Mouse (Mus musculus) hindbrain, postnatal 0 days (tissue): ENCODE measurements around the gene Tmem251. TPM values are rescaled to one million over a fixed set of nuclear protein-coding genes. Genes with fewer than 3 reads are reported as not detected.

Experiments used
- ATAC-seq: fragments of 200-750 bp; cut with Nextera tagmentation; 2 replicates; pipeline ENCODE4 v1.8.0; 2017; ENCODE audit warnings: mild to moderate bottlenecking, moderate TSS enrichment, moderate library complexity
- DNase-seq: peaks from one replicate; pipeline ENCODE4 v3.0.0-alpha.2; 2015; ENCODE audit warnings: low spot score
- H3K27ac ChIP-seq: fragments of 300-500 bp; sonication (generic); 2 replicates; pipeline ENCODE4 v1.5.1; 2014; ENCODE audit warnings: mild to moderate bottlenecking
- H3K27me3 ChIP-seq: fragments of 300-500 bp; sonication (generic); 2 replicates; pipeline ENCODE4 v1.6.1; 2014; ENCODE audit warnings: low read length, mixed read lengths; ENCODE audit not compliant: insufficient read depth
- H3K36me3 ChIP-seq: fragments of 300-500 bp; sonication (generic); 2 replicates; pipeline ENCODE4 v1.6.1; 2014; ENCODE audit warnings: low read length, mixed read lengths; ENCODE audit not compliant: insufficient read depth
- H3K4me1 ChIP-seq: fragments of 300-500 bp; sonication (generic); 2 replicates; pipeline ENCODE4 v1.6.1; 2014; ENCODE audit warnings: antibody characterized with exemption, low read length, mixed read lengths; ENCODE audit not compliant: insufficient read depth
- H3K4me2 ChIP-seq: fragments of 300-500 bp; sonication (generic); 2 replicates; pipeline ENCODE4 v1.6.1; 2014; ENCODE audit warnings: low read depth, mild to moderate bottlenecking, low read length, moderate library complexity, mixed read lengths
- H3K4me3 ChIP-seq: fragments of 300-500 bp; sonication (generic); 2 replicates; pipeline ENCODE4 v1.5.1; 2014; ENCODE audit warnings: low read length
- H3K9ac ChIP-seq: fragments of 300-500 bp; sonication (generic); replicated peaks from 2 replicates; pipeline ENCODE4 v1.6.1; 2014; ENCODE audit warnings: mild to moderate bottlenecking, low read length, moderate library complexity, mixed read lengths
- H3K9me3 ChIP-seq: fragments of 300-500 bp; sonication (generic); 2 replicates; pipeline ENCODE4 v1.6.1; 2016; ENCODE audit warnings: low read length, mixed read lengths
- CTCF ChIP-seq: IDR thresholded peaks from 2 replicates; pipeline ENCODE4 v1.5.1; 2016; ENCODE audit warnings: antibody characterized with exemption, control low read depth, low read depth
- WGBS: fragments of 180-500 bp; shearing (Covaris S2); extraction: QIAGEN DNeasy Blood & Tissue Kit; methylation state at CpG from one replicate; pipeline ENCODE4 v1.1.7; 2014; 5-methylcytosine and 5-hydroxymethylcytosine counted together
- polyA plus RNA-seq: library from polyadenylated mRNA; unstranded; fragments of >200 nt; fragmentation: Nextera tagmentation; extraction: Ambion mirVana; gene quantifications from 2 replicates; pipeline ENCODE4 v1.2.1, GENCODE M21; 2015
- total RNA-seq: library from RNA; depleted of rRNA; stranded (reverse); fragments of >200 nt; gene quantifications from 2 replicates; pipeline ENCODE4 v1.2.3, GENCODE M21; 2014

The Tmem251 gene
- total and polyA plus RNA-seq, 2 experiments from 2014 or later, result 7.1 to 12.2 TPM

DNA sequence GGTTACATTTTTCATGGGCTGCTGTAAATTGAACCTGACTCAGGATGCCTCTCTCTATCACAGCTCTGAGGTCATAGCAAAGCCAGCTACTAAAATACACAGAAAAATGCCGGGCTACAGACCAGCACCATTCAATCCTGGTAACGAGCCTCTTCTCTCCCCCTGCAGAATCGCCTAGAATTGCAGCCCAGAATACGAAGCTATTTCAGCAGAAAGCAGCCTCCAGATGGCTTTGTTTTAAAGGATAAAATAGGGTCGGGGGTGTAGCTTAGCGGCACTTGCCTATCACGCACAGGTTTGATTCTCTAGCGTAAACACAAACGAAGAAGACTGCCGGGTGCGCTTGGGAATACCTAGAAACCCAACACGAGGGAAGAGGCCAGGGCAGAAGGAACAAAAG is 43.1 kb upstream of the Tmem251 start:
- Histone ChIP-seq H3K4me1 (peaks cover 28% of the 10 kb centered on the region), H3K4me3 (no peak overlapping the region), H3K9ac (no peak overlapping the region), H3K27ac (peak overlapping the region; percentile 48; the same call in 1 of the 2 replicates), H3K4me2 (no peak overlapping the region), H3K9me3 (no peaks in the 10 kb centered on the region), H3K27me3 (no peaks in the 10 kb centered on the region), H3K36me3 (no peaks in the 10 kb centered on the region)
- DNase-seq (no peak), ATAC-seq (no peak)
- 0 out of 2 replicates have a peak, but pooled peaks have one; percentile 24 for TF ChIP-seq CTCF
- 62% methylated on average over 12 of the region's 12 CpGs for WGBS

DNA sequence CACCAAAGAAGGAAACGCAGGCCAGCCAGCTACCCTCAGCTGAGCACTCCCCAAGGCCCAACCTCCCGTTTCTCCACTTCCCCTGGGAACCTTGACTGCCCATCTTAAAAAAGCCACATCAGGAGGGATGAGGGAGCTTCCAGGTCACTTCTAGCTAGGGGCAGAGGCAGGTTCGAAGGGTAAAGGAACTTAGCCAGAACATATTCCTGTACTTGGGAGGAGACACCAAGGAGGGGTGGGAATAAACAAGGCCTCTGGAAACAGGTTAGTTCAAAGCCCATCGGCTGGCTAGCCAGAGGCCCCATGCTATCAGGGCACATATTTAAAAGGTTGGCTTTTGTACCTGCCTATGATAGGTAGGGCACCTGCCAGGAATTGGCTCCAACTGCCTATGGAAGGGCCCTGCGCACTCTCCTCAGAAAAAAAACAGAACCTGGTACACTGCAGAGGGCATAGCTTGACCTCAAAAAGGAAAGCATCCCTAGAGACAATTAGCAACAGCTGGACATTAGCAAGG is 41.8 kb upstream of the Tmem251 start:
- peaks cover 17% of the 10 kb centered on the region for H3K4me1 ChIP-seq
- no peak overlapping the region for H3K9ac ChIP-seq
- H3K4me2 ChIP-seq, result peak overlapping the region; percentile 69
- ATAC-seq (no peak), DNase-seq (no peak)
- 89% methylated on average over 5 of the region's 5 CpGs for WGBS
- no peaks in the 10 kb centered on the region for H3K27me3 ChIP-seq
- H3K27ac ChIP-seq, result no peak overlapping the region
- H3K36me3 ChIP-seq, result no peaks in the 10 kb centered on the region
- H3K9me3 ChIP-seq, result no peaks in the 10 kb centered on the region
- H3K4me3 ChIP-seq, result peak overlapping the region; percentile 71; the same call in 1 of the 2 replicates
- no peak for TF ChIP-seq CTCF

DNA sequence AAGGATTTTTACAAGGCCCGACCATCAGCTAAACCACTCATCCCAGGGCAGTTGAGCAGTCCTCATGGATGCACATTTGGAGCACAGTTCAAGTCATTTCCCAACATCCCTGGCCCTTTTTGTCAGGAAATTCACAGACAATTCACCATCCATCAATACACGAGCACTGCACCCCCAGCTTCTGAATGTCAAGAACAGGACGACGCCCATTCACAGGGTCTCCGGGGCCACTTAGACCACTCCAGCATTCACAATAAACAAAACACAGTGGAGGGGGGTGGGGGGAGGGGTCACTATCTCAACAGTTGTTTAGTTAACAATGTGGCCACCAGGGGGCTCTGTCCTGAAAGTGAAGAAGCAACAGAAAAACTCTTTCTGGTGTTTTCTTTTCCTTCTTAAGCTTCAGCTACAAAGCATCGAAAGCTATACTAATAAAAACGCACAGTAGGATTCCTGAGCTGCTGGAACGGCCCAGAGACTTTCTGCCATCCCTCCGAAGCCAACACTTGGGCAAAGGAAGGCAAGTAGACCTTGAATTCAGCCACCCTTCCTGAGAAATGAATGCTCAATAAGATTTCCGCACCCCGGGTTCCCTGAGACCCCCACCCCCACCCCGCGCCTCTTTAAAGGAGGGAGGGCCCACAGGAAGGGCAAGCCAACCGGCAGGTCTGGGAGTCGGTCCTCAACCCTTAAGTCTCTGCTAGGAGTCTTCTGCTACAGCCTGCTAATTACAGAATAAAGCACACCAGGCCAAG is 41.0 kb upstream of the Tmem251 start:
- Histone ChIP-seq H3K9ac (peak overlapping the region; percentile 6; the same call in 1 of the 2 replicates), H3K36me3 (no peaks in the 10 kb centered on the region), H3K4me3 (peak overlapping the region; percentile 71), H3K27ac (peak overlapping the region; percentile 65; the same call in 1 of the 2 replicates), H3K4me2 (peak overlapping the region; percentile 69), H3K9me3 (no peaks in the 10 kb centered on the region), H3K4me1 (peaks cover 16% of the 10 kb centered on the region), H3K27me3 (no peaks in the 10 kb centered on the region)
- no peak for ATAC-seq
- peak; percentile 78 for TF ChIP-seq CTCF
- DNase-seq, result peak; percentile 95
- WGBS, result 3% methylated on average over 15 of the region's 15 CpGs

- H3K9ac ChIP-seq, result peak overlapping the region; percentile 80; the same call in 1 of the 2 replicates
- H3K4me3 ChIP-seq, result peak overlapping the region; percentile 71
- TF ChIP-seq CTCF, result peak; percentile 53
- H3K27ac ChIP-seq, result peak overlapping the region; percentile 65
- no peaks in the 10 kb centered on the region for H3K36me3 ChIP-seq
- ATAC-seq (no peak), DNase-seq (peak; percentile 75)
- WGBS, result 1% methylated on average over 4 of the region's 4 CpGs
- H3K4me1 ChIP-seq, result peaks cover 16% of the 10 kb centered on the region
- H3K4me2 ChIP-seq, result peak overlapping the region; percentile 69
- no peaks in the 10 kb centered on the region for H3K9me3 ChIP-seq
- H3K27me3 ChIP-seq, result no peaks in the 10 kb centered on the region
Measured at GRCm38 (mm10) chr12:102703111-102703412, 40.5 kb upstream of the Tmem251 start.

GRCm38 (mm10) chr12:102703441-102703840 is 40.1 kb upstream of the Tmem251 start:
- H3K9me3 ChIP-seq, result no peaks in the 10 kb centered on the region
- peak overlapping the region; percentile 71 for H3K4me3 ChIP-seq
- no peak for DNase-seq
- H3K4me1 ChIP-seq, result peaks cover 12% of the 10 kb centered on the region
- WGBS, result 21% methylated on average over 6 of the region's 6 CpGs
- peak overlapping the region; percentile 65 for H3K27ac ChIP-seq
- ATAC-seq, result no peak
- no peak for TF ChIP-seq CTCF
- H3K9ac ChIP-seq, result peak overlapping the region; percentile 80
- no peaks in the 10 kb centered on the region for H3K36me3 ChIP-seq
- H3K27me3 ChIP-seq, result no peaks in the 10 kb centered on the region
- H3K4me2 ChIP-seq, result peak overlapping the region; percentile 69

GRCm38 (mm10) chr12:102703921-102704408 is 39.6 kb upstream of the Tmem251 start:
- peak overlapping the region; percentile 80 for H3K9ac ChIP-seq
- peak overlapping the region; percentile 69 for H3K4me2 ChIP-seq
- DNase-seq, result peak; percentile 46
- H3K36me3 ChIP-seq, result no peaks in the 10 kb centered on the region
- TF ChIP-seq CTCF, result no peak
- peak overlapping the region; percentile 71 for H3K4me3 ChIP-seq
- H3K4me1 ChIP-seq, result peaks cover 12% of the 10 kb centered on the region
- peak overlapping the region; percentile 95; the same call in 1 of the 2 replicates for H3K27ac ChIP-seq
- no peaks in the 10 kb centered on the region for H3K9me3 ChIP-seq
- no peaks in the 10 kb centered on the region for H3K27me3 ChIP-seq
- 6% methylated on average over 17 of the region's 17 CpGs for WGBS
- peak; percentile 4; the same call in 1 of the 2 replicates for ATAC-seq
